Mouse (Mus musculus) CH12.LX (cell line): ENCODE results near the gene Blzf1.

Source experiments
- CHD1 ChIP-seq: IDR thresholded peaks from 2 replicates; pipeline ENCODE4 v1.6.1; 2012; ENCODE audit warnings: low read depth, low read length, improper control_type of control experiment, inconsistent platforms
- CTCF ChIP-seq, 2 experiments: IDR thresholded peaks in 1 of 2; conservative IDR thresholded peaks in 1 of 2; 2 replicates each; pipeline ENCODE4 v1.5.1; 2011 to 2012; ENCODE audit warnings: low read depth in 2 of 2, low read length in 2 of 2, improper control_type of control experiment in 1 of 2, inconsistent platforms in 1 of 2, mild to moderate bottlenecking in 1 of 2, moderate library complexity in 1 of 2
- EP300 ChIP-seq: IDR thresholded peaks from 2 replicates; pipeline ENCODE4 v1.6.1; 2011; ENCODE audit warnings: low read length, improper control_type of control experiment
- MEF2A ChIP-seq: IDR thresholded peaks from 2 replicates; pipeline ENCODE4 v1.6.1; 2014; ENCODE audit warnings: low read depth, mild to moderate bottlenecking, inconsistent platforms, low read length, improper control_type of control experiment, borderline replicate concordance
- RAD21 ChIP-seq: IDR thresholded peaks from 2 replicates; pipeline ENCODE4 v1.6.1; 2011; ENCODE audit warnings: low read depth, mild to moderate bottlenecking, low read length, improper control_type of control experiment, moderate library complexity
- SIN3A ChIP-seq: IDR thresholded peaks from 2 replicates; pipeline ENCODE4 v1.6.1; 2012; ENCODE audit warnings: low read length, improper control_type of control experiment, inconsistent platforms
- ZC3H11A ChIP-seq: IDR thresholded peaks from 2 replicates; pipeline ENCODE4 v1.6.1; 2012; ENCODE audit warnings: low read depth, mild to moderate bottlenecking, inconsistent platforms, low read length, improper control_type of control experiment

DNA sequence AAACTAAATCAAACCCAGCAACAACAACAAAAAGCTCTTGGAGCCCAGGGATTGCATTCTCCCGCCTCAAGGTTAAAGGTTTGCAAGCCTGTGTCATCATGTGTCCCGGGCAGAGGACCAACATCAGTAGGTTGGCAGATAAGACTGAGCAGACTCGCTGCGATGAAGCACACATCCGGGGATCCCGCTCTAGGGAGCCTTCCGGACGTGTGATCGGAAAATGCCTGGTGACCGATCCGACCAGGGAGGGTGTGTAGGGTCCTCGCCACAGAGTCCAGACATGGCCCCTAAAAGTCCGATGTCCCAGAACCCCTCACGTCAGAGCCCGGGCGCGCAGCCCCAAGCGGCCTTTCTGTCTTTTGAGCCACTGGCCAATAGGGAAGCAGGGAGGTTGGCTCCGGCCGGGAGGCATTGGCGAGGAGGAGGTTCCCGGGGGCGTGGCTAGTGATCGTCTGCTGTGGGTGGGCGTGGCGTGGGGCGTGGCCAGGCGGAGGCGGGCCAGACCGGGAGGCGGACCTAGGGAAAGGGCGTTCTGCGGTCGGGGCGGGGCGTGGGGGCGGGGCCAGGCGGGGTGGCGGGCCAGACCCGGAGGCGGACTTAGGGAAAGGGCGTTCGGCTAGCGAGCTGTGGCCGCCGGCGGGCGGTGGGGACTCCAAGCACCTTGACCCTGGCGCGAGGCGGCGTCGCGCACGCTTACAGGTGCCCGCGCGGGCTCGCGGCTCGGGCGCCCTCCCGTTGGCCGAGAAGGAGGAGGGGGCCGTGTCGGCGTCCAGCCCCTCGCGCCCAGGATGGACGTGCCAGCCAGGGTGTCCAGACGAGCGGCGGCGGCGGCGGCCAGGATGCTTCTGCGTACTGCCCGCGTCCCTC lies 58.6 kb downstream of the Blzf1 start, which contains the start of gene Slc19a2:
- no peak for TF ChIP-seq CTCF (conservative IDR thresholded peaks at IDR 0.05 in 1 of 2, IDR thresholded peaks at IDR 0.05 in 1 of 2; ENCODE audit: low read depth in 2 of 2, low read length in 2 of 2)
- no peak; the same call in 1 of the 2 replicates for TF ChIP-seq CHD1
- TF ChIP-seq SIN3A = peak; percentile 42; the same call in 1 of the 2 replicates
- TF ChIP-seq RAD21 = no peak
- 0 out of 2 replicates have a peak, but pooled peaks have one; percentile 7 for TF ChIP-seq MEF2A
- TF ChIP-seq EP300 = no peak
- no peak for TF ChIP-seq ZC3H11A
